Mouse (Mus musculus) kidney, adult 2 months (tissue): ENCODE measurements around the gene Tns3.

ENCODE experiments used
- CTCF ChIP-seq: fragments of 200-500 bp; conservative IDR thresholded peaks from 2 replicates; pipeline ENCODE4 v1.5.1; 2011; ENCODE audit warnings: low read depth, mild to moderate bottlenecking, control low read depth, low read length, moderate library complexity, mixed read lengths; ENCODE audit not compliant: insufficient read depth, insufficient read length
- POLR2A ChIP-seq: fragments of 200-500 bp; IDR thresholded peaks from one replicate; pipeline ENCODE4 v1.6.1; 2011; ENCODE audit warnings: low read depth, low read length, control low read depth

- TF ChIP-seq CTCF, result no peak
- TF ChIP-seq POLR2A, result no peak
These were observed 28.5 kb upstream of the Tns3 start for GRCm38 (mm10) chr11:8692536-8693471.
